Mouse (Mus musculus) cerebellum, adult 9-11 months (tissue): ENCODE measurements at regions not wholly inside any gene's neighbourhood (a gene's known extent, or its start where the extent isn't known, plus 50 kb on each side); places are given as distances from the start of the nearest gene placed in this dataset.

Source experiments
- DNase-seq: peaks from one replicate; pipeline ENCODE4 v3.0.0; 2022

- no peak for DNase-seq
Measured at GRCm38 (mm10) chr1:42012911-42013310, 682.7 kb upstream of the Pou3f3 start.

GRCm38 (mm10) chr1:42018966-42019365 lies 676.6 kb upstream of the Pou3f3 start:
- DNase-seq, result no peak

GRCm38 (mm10) chr1:42025781-42026180 lies 669.8 kb upstream of the Pou3f3 start:
- no peak for DNase-seq

- no peak for DNase-seq
Measured at GRCm38 (mm10) chr1:42026423-42026822, 669.1 kb upstream of the Pou3f3 start.

- no peak for DNase-seq
Measured at GRCm38 (mm10) chr1:42033786-42034185, 661.8 kb upstream of the Pou3f3 start.

GRCm38 (mm10) chr1:42035371-42035770 lies 660.2 kb upstream of the Pou3f3 start:
- DNase-seq, result no peak

GRCm38 (mm10) chr1:42041544-42041943 lies 654.0 kb upstream of the Pou3f3 start:
- no peak for DNase-seq

- no peak for DNase-seq
Measured at GRCm38 (mm10) chr1:42058494-42058893, 637.1 kb upstream of the Pou3f3 start.

- no peak for DNase-seq
Measured at GRCm38 (mm10) chr1:42070064-42070463, 625.5 kb upstream of the Pou3f3 start.

- no peak for DNase-seq
Measured at GRCm38 (mm10) chr1:42096026-42096425, 599.5 kb upstream of the Pou3f3 start.

- DNase-seq, result no peak
Measured at GRCm38 (mm10) chr1:42098580-42098979, 597.0 kb upstream of the Pou3f3 start.

- no peak for DNase-seq
Measured at GRCm38 (mm10) chr1:42107521-42107920, 588.0 kb upstream of the Pou3f3 start.

GRCm38 (mm10) chr1:42107925-42108324 lies 587.6 kb upstream of the Pou3f3 start:
- DNase-seq, result no peak

- peak; percentile 5 for DNase-seq
Measured at GRCm38 (mm10) chr1:42152175-42152790, 543.3 kb upstream of the Pou3f3 start.

- no peak for DNase-seq
Measured at GRCm38 (mm10) chr1:42152916-42153315, 542.7 kb upstream of the Pou3f3 start.

GRCm38 (mm10) chr1:42167790-42168572 lies 527.6 kb upstream of the Pou3f3 start:
- no peak for DNase-seq

GRCm38 (mm10) chr1:42169505-42169904 lies 526.1 kb upstream of the Pou3f3 start:
- DNase-seq, result no peak

GRCm38 (mm10) chr1:42186295-42186694 lies 509.3 kb upstream of the Pou3f3 start:
- DNase-seq, result no peak

- no peak for DNase-seq
Measured at GRCm38 (mm10) chr1:42228098-42228497, 467.5 kb upstream of the Pou3f3 start.

GRCm38 (mm10) chr1:42229711-42230110 lies 465.9 kb upstream of the Pou3f3 start:
- no peak for DNase-seq

GRCm38 (mm10) chr1:42230469-42231040 lies 465.0 kb upstream of the Pou3f3 start:
- peak; percentile 1 for DNase-seq

GRCm38 (mm10) chr1:42231091-42231490 lies 464.5 kb upstream of the Pou3f3 start:
- no peak for DNase-seq

- DNase-seq, result no peak
Measured at GRCm38 (mm10) chr1:42231897-42232296, 463.7 kb upstream of the Pou3f3 start.

GRCm38 (mm10) chr1:42232716-42233115 lies 462.9 kb upstream of the Pou3f3 start:
- DNase-seq, result no peak
